Mouse (Mus musculus): Measurements from ENCODE around the gene Spsb4.
A peak's percentile ranks its signal among the peaks of the same experiment; 100 is the strongest.
"Not testable (repeated sequence)": the region's sequence is repeated elsewhere in the genome, so short reads cannot be mapped to it uniquely, and the experiment has no call there.

Gene Spsb4

DNA sequence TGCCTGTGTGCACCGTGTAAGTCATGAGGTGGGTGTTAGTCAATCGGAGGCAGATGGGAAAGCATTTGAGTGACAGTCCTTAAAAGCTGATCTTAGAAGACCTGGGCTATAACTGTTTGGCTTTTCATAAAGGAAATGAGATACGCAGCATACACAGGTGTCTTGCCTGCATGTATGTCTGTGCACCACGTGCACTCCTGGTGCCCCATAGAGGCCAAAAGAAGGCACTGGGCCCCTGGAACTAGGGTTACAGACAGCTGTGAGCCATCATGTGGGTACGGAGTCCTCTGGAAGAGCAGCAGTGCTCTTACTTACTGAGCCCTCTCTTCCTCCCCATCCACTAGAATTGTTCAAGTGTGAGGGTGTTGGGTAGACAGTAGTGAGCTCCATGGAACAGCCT is 70.1 kb downstream of the Spsb4 start:
- DNase-seq: no peak

GRCm38 (mm10) chr9:96947171-96947570 is 71.5 kb downstream of the Spsb4 start:
- DNase-seq: no peak

DNA sequence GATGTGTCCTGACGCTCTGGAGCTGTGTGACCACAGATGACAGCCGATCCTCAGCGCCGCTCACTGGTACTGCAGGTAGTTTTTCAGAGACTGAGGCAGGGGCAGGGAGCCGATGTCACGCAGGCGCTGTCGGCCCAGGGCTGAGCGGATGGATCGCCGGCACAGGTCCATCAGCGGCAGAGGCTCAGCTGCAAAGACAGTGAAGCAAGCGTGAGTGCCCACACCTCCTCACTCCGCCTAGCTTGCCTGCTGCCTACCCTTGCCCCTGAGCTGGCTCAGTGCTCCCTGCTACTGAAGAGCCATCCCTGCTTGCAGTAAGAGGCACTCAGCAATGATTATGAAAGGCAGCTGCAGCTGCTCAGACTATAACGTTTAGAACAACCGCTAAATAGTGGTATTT is 74.1 kb downstream of the Spsb4 start:
- DNase-seq: no peak

GRCm38 (mm10) chr9:96942975-96943374 is 75.7 kb downstream of the Spsb4 start:
- DNase-seq: peak in 1 of 2 experiments; percentile 5

GRCm38 (mm10) chr9:96938887-96939286 is 79.8 kb downstream of the Spsb4 start:
- DNase-seq: no peak

DNA sequence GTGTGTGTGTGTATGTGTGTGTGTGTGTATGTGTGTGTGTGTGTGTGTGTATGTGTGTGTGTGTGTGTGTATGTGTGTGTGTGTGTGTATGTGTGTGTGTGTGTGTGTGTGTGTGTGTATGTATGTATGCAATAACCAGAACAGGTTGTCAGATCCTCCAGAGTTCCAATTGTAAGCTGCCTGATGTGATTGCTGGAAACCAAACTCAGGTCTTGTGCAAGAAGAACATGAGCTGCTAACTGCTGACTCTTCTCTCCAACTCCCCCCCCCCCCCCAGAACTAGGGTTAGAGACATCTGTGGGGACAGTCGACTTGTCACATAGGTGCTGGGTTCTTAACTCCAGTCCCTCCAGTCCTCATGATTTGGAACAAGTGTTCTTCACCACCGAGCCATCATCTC is 82.2 kb downstream of the Spsb4 start:
- DNase-seq: not testable (repeated sequence)

- peak; percentile 19 to 35 for DNase-seq
Observed at GRCm38 (mm10) chr9:96935556-96936300, 82.9 kb downstream of the Spsb4 start.

DNA sequence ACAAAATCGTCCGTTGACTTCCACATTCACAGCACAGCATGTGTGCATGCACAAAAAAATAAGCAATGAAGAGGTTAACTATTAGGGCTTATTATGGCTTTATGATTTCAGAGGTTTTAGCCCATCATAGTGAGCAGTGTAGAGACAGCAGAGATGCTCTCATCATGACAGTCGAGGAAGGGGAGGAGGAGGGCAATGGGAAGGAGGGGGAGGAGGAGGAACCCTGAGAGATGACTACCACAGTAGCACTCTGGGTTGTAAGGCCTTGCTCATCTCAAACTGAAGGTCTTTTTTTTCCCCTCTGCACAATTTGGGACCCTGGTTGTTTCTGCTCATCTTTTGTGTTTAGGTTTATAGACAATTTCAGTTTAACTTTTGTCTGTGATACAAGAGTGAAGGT is 83.8 kb downstream of the Spsb4 start:
- DNase-seq: no peak

DNA sequence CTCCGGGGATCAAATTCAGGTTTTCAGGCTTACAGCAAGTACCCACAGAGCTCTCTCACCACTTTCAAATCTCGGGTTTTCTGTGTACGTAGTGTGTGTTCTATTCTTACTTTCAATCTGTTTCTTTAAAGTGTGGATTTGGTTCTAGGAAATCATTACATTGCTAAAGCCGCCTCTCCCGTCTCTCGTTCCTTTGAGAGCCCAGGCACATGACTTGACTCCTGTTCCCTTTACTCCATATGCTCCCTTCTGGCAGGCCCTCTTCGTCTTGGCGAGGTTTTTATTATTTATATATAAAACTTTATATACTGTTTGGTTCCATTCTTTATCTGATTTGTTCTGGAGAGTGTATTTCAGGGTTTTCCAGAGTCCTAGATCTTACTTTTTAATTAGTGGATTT is 85.9 kb downstream of the Spsb4 start:
- DNase-seq: no peak

DNA sequence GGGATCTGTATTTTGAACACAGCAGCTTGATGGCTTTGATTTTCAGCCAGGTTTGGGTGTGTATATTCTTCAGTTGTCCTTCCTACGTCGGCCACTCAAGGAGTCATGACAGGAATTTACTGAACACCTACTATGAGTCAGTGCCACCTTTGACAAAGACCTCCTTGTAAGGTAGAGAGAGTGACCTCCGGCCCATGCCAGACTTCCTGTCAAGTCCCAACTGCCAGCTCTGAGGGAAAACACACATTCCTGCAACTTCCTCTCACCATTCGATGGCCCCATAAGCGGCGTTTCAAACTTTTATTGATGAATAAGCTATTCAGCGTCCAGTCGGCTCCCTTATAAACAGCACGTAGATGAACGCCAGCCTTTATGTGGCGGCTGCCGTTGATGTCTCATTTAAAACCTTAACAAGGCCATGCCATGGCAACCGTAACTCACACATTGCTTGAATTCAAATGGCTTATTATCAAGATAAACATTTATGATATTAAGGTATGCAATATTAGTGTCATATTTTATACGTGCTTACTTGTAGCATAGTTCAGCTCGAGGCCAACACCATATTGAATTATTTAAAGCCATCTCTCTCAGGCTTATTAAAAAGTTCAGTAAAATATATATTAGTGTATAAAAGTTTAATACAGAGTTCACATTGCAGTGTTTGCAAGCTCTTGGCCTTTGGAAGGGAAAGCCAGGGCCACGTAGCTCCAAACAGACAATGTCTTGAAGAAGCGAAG is 94.9 kb downstream of the Spsb4 start:
- no peak for DNase-seq

DNA sequence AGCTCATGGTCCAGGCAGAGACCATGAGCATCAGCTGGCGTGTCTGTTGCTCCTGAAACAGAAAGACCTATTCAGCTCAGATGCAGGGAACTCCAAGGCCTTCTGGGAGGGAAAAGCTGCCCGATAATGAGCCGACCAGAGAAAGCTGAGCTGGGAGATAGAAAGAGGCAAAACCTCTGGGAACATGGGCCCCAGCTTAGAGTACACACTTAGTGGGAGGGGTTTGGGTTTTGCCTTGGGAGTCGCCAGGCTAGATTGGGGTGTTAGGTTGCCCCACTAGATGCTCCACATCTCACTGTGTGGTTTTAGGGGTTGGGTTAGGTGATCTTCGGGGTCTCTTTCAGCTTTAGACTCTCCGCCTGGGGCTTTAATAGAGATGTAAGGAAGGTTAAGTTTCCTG is 95.5 kb downstream of the Spsb4 start:
- no peak for DNase-seq

DNA sequence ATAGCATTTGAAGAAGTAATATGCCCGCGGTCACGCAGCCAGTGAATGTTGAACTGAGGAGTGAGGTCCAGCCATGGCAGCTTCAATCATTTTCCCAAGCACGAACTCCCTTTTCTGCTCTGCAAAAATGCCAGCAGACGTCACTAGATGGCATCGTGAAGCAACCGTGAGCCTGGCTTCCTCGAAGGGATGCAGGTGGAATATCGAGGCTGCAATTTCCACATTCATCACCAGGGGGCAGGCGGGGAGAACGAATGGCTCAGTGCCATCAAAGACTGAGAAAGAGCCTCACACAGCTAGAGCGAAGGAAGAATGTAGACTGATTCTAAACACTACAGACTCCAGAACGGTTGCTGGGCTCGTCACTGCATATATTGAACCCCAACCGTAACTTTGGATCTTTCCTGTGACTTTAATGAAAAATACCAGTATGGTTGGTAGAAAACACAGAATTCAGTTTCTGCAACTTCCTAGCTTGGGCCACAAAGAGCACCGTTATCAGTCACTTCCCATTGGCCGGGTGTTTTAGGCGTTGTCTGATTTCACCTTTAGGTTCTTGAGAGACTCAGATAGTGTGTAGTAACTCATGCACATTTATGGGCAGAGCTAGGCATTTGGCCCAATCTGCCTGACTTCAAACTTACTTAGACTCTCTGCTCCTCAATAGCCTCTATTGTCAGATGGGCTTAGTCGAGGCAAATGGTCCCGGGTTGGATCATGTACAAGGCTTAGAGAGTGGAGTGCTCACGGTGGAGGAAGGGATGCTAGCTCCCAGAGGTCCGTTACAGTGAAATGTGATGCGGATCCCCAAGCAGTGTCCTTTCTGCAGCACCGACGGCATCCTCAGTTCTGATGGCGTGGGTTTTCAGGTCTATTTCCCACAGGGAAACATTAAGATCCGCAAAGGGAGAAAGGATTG is 101.8 kb downstream of the Spsb4 start:
- peak; percentile 86 to 90 for DNase-seq

- DNase-seq: no peak
Observed at GRCm38 (mm10) chr9:96916076-96916475, 102.6 kb downstream of the Spsb4 start.

- no peak for DNase-seq
Observed at GRCm38 (mm10) chr9:96914851-96915250, 103.8 kb downstream of the Spsb4 start.

DNA sequence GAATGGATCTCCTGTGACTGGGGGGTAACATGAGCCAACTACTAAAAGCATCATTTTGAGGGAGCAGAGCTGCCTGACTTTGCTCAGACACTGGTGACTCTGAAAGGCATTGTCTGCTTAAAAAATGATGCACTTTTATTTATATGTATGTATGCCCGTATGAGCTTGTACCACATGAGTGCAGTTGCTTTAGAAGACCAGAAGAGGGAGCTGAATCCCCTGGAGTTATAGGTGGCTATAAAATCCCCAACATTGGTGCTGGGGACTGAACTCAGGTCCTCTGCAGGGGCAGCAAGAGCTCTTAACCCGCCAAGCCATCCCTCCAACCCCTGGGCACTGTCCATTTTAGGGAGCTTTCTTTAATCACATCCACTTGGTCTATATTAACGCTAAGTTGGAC is 104.6 kb downstream of the Spsb4 start:
- DNase-seq: no peak

GRCm38 (mm10) chr9:96909503-96909902 is 109.1 kb downstream of the Spsb4 start:
- DNase-seq: no peak

- DNase-seq: no peak
Observed at GRCm38 (mm10) chr9:96908737-96909136, 109.9 kb downstream of the Spsb4 start.

GRCm38 (mm10) chr9:96904360-96905355 is 114.0 kb downstream of the Spsb4 start:
- no peak for DNase-seq

DNA sequence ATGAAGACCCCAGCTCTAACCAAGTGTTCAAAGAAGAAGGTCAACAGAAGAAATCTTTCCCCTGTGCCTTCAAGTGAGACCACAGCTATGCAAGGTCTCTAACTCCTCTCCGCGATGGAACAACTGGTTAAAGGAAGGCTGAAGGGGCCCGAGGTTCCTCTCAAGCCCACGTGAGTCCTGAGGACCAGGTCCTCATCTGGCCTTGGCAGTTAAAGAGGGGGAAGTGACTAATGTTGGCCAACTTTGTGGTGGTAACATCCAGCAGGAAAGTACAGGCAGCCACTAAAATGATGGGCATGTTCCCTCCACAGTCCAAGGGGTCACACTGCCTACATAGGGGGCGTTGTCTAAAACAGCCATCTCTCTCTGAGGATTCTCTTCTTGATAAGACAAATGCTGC is 118.9 kb downstream of the Spsb4 start:
- DNase-seq: no peak

DNA sequence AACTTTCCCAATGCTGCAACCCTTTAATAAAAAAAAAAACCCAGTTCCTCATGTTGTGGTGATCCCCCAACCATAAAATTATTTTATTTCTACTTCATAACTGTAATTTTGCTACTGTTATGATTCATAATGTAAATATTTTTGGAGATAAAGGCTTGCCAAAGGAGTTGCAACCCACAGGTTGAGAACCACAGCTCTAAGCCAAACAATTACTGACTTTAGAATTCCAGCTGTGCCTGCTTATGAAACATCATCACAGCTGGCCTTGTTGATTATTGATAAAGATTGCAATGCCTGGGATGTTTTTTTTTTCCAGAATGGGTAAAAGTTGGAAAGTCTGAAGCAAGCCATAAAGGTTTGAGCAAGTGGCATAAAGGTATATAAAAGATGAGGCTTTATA is 119.6 kb downstream of the Spsb4 start:
- no peak for DNase-seq

GRCm38 (mm10) chr9:96896690-96897089 is 122.0 kb downstream of the Spsb4 start:
- no peak for DNase-seq

GRCm38 (mm10) chr9:96893582-96893981 is 125.1 kb downstream of the Spsb4 start:
- DNase-seq: no peak
